Mouse (Mus musculus) adrenal gland, postnatal 25 days (tissue): Measurements from ENCODE around the gene Sfxn1. TPM values are rescaled to one million over a fixed set of nuclear protein-coding genes. Genes with fewer than 3 reads are reported as not detected.

Source experiments
- DNase-seq: peaks from one replicate; pipeline ENCODE4 v3.0.0; 2021; ENCODE audit warnings: mixed read lengths
- total RNA-seq: library from RNA; stranded (reverse); gene quantifications from 2 replicates; pipeline ENCODE4 v1.2.3, GENCODE M21; 2021

Sfxn1 gene
- total RNA-seq, 1 experiment from 2014 or later, result 62.7 TPM

GRCm38 (mm10) chr13:54143788-54144187, 72.1 kb downstream of the Sfxn1 start:
- DNase-seq, result no peak

DNA sequence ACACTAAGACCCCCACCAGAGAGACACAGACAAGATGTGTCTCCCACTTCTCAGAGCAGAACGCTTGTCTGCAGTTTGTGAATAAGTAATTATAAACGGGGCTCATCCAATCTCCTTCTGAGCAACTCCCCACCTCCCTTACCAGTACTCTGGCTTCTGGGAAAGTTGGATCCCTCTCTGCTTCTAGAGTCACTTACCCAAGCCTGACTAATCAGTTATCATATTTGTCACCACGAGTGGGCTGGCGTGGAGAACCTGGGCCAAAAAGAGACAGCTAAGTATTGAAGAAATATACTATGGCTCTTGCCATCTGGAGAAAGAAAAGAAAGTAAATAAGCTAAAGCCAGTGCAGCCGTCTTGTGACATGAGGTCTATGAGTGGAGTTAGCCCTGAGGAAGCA, 73.0 kb downstream of the Sfxn1 start:
- DNase-seq, result no peak

DNA sequence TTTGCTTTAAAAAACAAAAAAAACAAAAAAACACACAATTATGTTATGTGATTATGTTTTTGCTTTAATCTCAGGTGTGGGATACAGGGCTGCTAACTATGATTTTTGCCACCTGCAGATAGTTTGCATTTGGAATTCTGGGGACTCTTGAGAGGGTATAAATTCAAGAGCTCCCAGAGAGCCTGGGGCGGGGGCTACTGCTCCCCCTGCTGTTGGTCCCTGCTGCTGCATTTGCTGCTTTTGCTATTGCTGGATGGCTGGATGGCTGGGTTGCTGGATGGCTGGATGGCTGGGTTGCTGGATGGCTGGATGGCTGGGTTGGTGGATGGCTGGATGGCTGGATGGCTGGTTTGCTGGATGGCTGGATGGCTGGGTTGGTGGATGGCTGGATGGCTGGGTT, 75.7 kb downstream of the Sfxn1 start:
- peak; percentile 24 for DNase-seq

DNA sequence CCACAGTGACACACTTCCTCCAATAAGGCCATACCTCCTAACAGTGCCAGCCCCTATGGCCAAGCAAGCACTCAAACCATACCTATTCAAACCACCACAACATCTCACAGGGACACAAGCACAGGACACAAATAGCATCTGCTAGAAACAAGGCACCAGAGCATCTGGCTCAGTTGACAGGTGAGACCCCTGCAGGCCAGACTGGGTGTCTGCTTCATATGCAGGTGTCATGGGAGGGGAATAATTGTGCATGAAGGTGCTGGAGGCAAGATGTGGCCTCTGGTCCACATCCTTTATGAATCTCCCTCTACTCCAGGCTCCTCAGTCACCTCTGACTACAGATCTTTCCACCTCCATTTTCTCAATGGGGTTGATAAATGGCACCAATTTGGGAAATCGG, 80.8 kb downstream of the Sfxn1 start:
- no peak for DNase-seq

DNA sequence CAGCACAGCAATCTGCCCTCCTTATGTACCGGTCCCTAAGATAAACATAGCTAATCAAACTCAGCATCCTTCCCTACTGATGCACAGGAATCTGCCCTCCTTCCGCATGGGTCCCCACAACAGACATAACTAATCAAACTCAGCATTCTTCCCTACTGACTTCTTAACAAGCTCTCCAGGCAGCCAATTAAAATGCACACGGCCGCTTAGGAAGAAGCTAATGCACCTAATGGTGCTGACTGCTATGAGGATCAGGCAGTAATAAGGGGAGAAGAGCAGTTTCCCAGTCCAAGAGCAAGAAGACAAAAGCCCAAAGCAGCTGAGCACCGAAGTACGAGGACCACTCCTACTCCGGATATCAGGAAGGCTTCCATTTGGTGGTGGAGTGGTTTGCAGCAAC, 81.2 kb downstream of the Sfxn1 start:
- DNase-seq, result no peak

GRCm38 (mm10) chr13:54153672-54154218, 82.1 kb downstream of the Sfxn1 start:
- no peak for DNase-seq

DNA sequence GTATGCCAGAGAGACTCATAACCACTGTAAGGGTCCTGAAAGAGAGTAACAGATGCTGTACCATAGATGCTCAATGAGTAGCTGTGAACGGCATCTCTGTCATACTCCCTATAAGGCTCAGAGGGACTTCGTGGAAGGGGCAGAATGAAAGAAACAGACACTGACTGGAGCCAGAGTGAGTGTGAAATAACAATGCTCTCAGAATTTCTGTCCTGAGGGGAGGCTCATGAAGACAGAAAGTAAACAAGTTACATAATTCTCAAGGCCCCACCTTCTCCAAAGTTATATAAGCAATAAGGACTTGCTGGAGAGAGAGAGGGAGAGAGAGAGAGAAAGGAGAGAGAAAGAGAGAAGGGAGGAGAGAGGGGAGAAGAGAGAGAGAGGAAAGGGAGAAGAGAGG, 84.2 kb downstream of the Sfxn1 start:
- no peak for DNase-seq

Other genes with a start within 250 kb of the Sfxn1 start
- gene Drd1, start 16.2 kb upstream of the Sfxn1 start, total RNA-seq, result not detected in 2 replicates
- gene Hrh2, start 120.3 kb downstream of the Sfxn1 start, total RNA-seq, result 0.36 TPM in 1 of 2 replicates, not detected in the other